In genomic region chr5:137598100-137598826, GRCm38 (mm10) we compare ENCODE assay signal across 31 mouse cellular contexts. TPM values are rescaled to one million over a fixed set of nuclear protein-coding genes. Genes with fewer than 3 reads are reported as not detected.
A peak's percentile ranks its signal among the peaks of the same experiment; 100 is the strongest.
DNase-seq lines count a peak whose midpoint lies in the region; ATAC-seq and TF ChIP-seq lines count a peak whose summit lies in the region.
"Had no signal": no experiment of that assay in that cellular context is flagged by ENCODE, and none has a peak within 500 bp of the region (broad histone marks: within the 10 kb centered on the region; RNA-seq: fewer than 3 reads in every experiment).

No protein-coding gene starts in this region.

- H3K4me1 ChIP-seq in liver, embryonic 11.5 days (replicated peaks; ENCODE audit: control insufficient read depth, insufficient read depth, low read length), result peaks cover 20% of the 10 kb centered on the region
- peaks cover 49% of the 10 kb centered on the region for H3K4me1 ChIP-seq in G1E (ENCODE audit: insufficient read depth, low read depth, low read length)
- H3K4me1 ChIP-seq in liver, embryonic 12.5 days, result peaks cover 58% of the 10 kb centered on the region
- H3K4me1 ChIP-seq in liver, postnatal 0 days (ENCODE audit: insufficient read depth), result peaks cover 29% of the 10 kb centered on the region

- no peak for DNase-seq in liver, embryonic 11.5 days (ENCODE audit: low spot score)
- DNase-seq in liver, result no peak
- no peak for DNase-seq in G1E (ENCODE audit: low spot score)
- DNase-seq in liver, postnatal 0 days, result no peak
- no peak for DNase-seq in layer of hippocampus, postnatal 14 days (ENCODE audit: low spot score in 2 of 2)
- no peak for DNase-seq in left cerebral cortex, adult 9 months (ENCODE audit: low spot score in 2 of 2)
- DNase-seq: adrenal gland, postnatal 36 days; cerebellum, adult 8-10 months; cerebellum, postnatal 25 days; forebrain, postnatal 0 days; gastrocnemius, postnatal 10 days; heart, postnatal 10 days; kidney, adult 2 months; kidney, postnatal 36 days; lung, adult 18-20 months had no signal

- ATAC-seq in liver, embryonic 11.5 days (replicated peaks; ENCODE audit: low FRiP score), result no peak
- no peak for ATAC-seq in G1E (ENCODE audit: extremely low read depth, insufficient number of reproducible peaks, low FRiP score, poor library complexity, severe bottlenecking)
- ATAC-seq in liver, embryonic 12.5 days, result no peak
- ATAC-seq in liver, postnatal 0 days, result no peak
- ATAC-seq in frontal cortex, adult (ENCODE audit: low TSS enrichment), result no peak
- ATAC-seq: forebrain, postnatal 0 days; intestine, embryonic 15.5 days; lung, postnatal 0 days; midbrain, embryonic 16.5 days had no signal

- no peak for TF ChIP-seq EP300 in liver, postnatal 0 days (IDR thresholded peaks at IDR 0.05; ENCODE audit: low read depth)

- peak overlapping the region; percentile 58 for H3K4me2 ChIP-seq in liver, embryonic 11.5 days
- H3K4me2 ChIP-seq in liver, embryonic 12.5 days, result peak overlapping the region; percentile 96
- peak overlapping the region; percentile 98; the same call in 1 of the 2 replicates for H3K4me2 ChIP-seq in liver, postnatal 0 days (ENCODE audit: low read depth, low read length)

- peak overlapping the region; percentile 47 for H3K27ac ChIP-seq in liver, embryonic 11.5 days (ENCODE audit: low read depth, low read length)
- peak overlapping the region; percentile 76 for H3K27ac ChIP-seq in liver, embryonic 12.5 days
- 0 out of 2 replicates have a peak overlapping the region, but pooled peaks have one; percentile 8 for H3K27ac ChIP-seq in liver, postnatal 0 days (ENCODE audit: low read depth)
- H3K27ac ChIP-seq: embryonic facial prominence, embryonic 10.5 days; embryonic facial prominence, embryonic 15.5 days; forebrain, embryonic 12.5 days; heart, embryonic 13.5 days; hindbrain, embryonic 10.5 days; hindbrain, embryonic 15.5 days; intestine, embryonic 15.5 days; layer of hippocampus, adult 2 months; limb, embryonic 12.5 days; midbrain, embryonic 10.5 days; neural tube, embryonic 12.5 days had no signal

- WGBS in liver, embryonic 11.5 days, result 55% methylated on average over 2 of the region's 2 CpGs
- 24% methylated on average over 2 of the region's 2 CpGs for WGBS in liver, embryonic 12.5 days (ENCODE audit: insufficient replicate concordance)
- 40% methylated on average over 2 of the region's 2 CpGs for WGBS in liver, postnatal 0 days (ENCODE audit: insufficient replicate concordance)

- H3K4me3 ChIP-seq in liver, embryonic 11.5 days (ENCODE audit: low read depth, low read length), result no peak overlapping the region
- peak overlapping the region; percentile 44; the same call in 1 of the 2 replicates for H3K4me3 ChIP-seq in G1E (ENCODE audit: low read depth, low read length)
- H3K4me3 ChIP-seq in liver, embryonic 12.5 days, result no peak overlapping the region
- no peak overlapping the region for H3K4me3 ChIP-seq in liver, postnatal 0 days (ENCODE audit: low read depth, low read length)
- H3K4me3 ChIP-seq: forebrain, embryonic 12.5 days; heart, embryonic 13.5 days; intestine, embryonic 15.5 days; layer of hippocampus, adult 2 months; limb, embryonic 12.5 days; neural tube, embryonic 12.5 days had no signal

- peaks cover 4% of the 10 kb centered on the region for H3K36me3 ChIP-seq in liver, embryonic 11.5 days (ENCODE audit: control insufficient read depth, insufficient read depth, low read length)
- H3K36me3 ChIP-seq in G1E (replicated peaks), result peaks cover 32% of the 10 kb centered on the region
- H3K36me3 ChIP-seq in liver, embryonic 12.5 days, result peaks cover 16% of the 10 kb centered on the region
- peaks cover 2% of the 10 kb centered on the region; the same call in 1 of the 2 replicates for H3K36me3 ChIP-seq in liver, postnatal 0 days (replicated peaks; ENCODE audit: insufficient read depth, low read length)
- H3K36me3 ChIP-seq: forebrain, embryonic 12.5 days; hindbrain, embryonic 15.5 days; intestine, embryonic 15.5 days had no signal

- H3K9me3 ChIP-seq in liver, embryonic 11.5 days (ENCODE audit: control insufficient read depth, low read length), result no peaks in the 10 kb centered on the region
- no peaks in the 10 kb centered on the region for H3K9me3 ChIP-seq in G1E (replicated peaks)
- H3K9me3 ChIP-seq in liver, embryonic 12.5 days (replicated peaks), result no peaks in the 10 kb centered on the region
- H3K9me3 ChIP-seq in liver, postnatal 0 days (ENCODE audit: low read length), result no peaks in the 10 kb centered on the region
- H3K9me3 ChIP-seq: embryonic facial prominence, embryonic 10.5 days; embryonic facial prominence, embryonic 15.5 days; forebrain, embryonic 12.5 days; heart, embryonic 13.5 days; hindbrain, embryonic 10.5 days; hindbrain, embryonic 15.5 days; intestine, embryonic 15.5 days; limb, embryonic 12.5 days; midbrain, embryonic 10.5 days; neural tube, embryonic 12.5 days had no signal

- H3K9ac ChIP-seq in liver, embryonic 11.5 days (ENCODE audit: low read depth, low read length), result 0 out of 2 replicates have a peak overlapping the region, but pooled peaks have one; percentile 3
- no peak overlapping the region for H3K9ac ChIP-seq in liver, embryonic 12.5 days
- H3K9ac ChIP-seq in liver, postnatal 0 days (replicated peaks), result no peak overlapping the region
- H3K9ac ChIP-seq: embryonic facial prominence, embryonic 15.5 days; forebrain, embryonic 12.5 days; forebrain, postnatal 0 days; hindbrain, embryonic 15.5 days; intestine, embryonic 15.5 days; limb, embryonic 12.5 days; neural tube, embryonic 12.5 days had no signal

- TF ChIP-seq CTCF in G1E (IDR thresholded peaks at IDR 0.05; ENCODE audit: low read depth, low read length), result no peak
- no peak for TF ChIP-seq CTCF in liver, postnatal 0 days (IDR thresholded peaks at IDR 0.05; ENCODE audit: low read depth)

- no peaks in the 10 kb centered on the region for H3K27me3 ChIP-seq in liver, embryonic 11.5 days (replicated peaks; ENCODE audit: control insufficient read depth, insufficient read depth, low read length)
- H3K27me3 ChIP-seq in G1E (ENCODE audit: insufficient read depth, low read length), result no peaks in the 10 kb centered on the region
- H3K27me3 ChIP-seq in liver, embryonic 12.5 days (replicated peaks), result no peaks in the 10 kb centered on the region
- H3K27me3 ChIP-seq in liver, postnatal 0 days (ENCODE audit: insufficient read depth, low read length), result no peaks in the 10 kb centered on the region
- H3K27me3 ChIP-seq: embryonic facial prominence, embryonic 15.5 days; forebrain, embryonic 12.5 days; heart, embryonic 13.5 days; hindbrain, embryonic 15.5 days; intestine, embryonic 15.5 days; limb, embryonic 12.5 days; neural tube, embryonic 12.5 days had no signal

RNA-seq across cellular contexts. Expression of gene Mospd3, which starts 2.6 kb away (rescaled TPM):
- 58.5 and 59.7 TPM in 2 replicates for polyA plus RNA-seq in liver, embryonic 11.5 days (2014; fragmentation: Nextera tagmentation; extraction: Ambion mirVana)
- total RNA-seq in G1E (2014; fragmentation: Nextera tagmentation) (58.9 and 61.2 TPM in 2 replicates), G1E (2017) (3.8 and 5.4 TPM in 2 replicates)
- polyA plus RNA-seq in G1E (2012), result 316 and 504 TPM in 2 replicates
- 45.5 and 48.4 TPM in 2 replicates for polyA plus RNA-seq in liver, embryonic 12.5 days (2016; fragmentation: Nextera tagmentation; extraction: Ambion mirVana)
- polyA plus RNA-seq in liver, postnatal 0 days (2015; fragmentation: Nextera tagmentation; extraction: Ambion mirVana), result 26.2 and 28.3 TPM in 2 replicates
- total RNA-seq in layer of hippocampus, postnatal 14 days (2021), result 10 to 100 TPM; 36.7 to 40.0 TPM

RNA-seq across cellular contexts. Expression of gene Pcolce, which starts 15.3 kb away (rescaled TPM):
- 43.9 and 49.2 TPM in 2 replicates for polyA plus RNA-seq in liver, embryonic 11.5 days (2014; fragmentation: Nextera tagmentation; extraction: Ambion mirVana)
- not detected in 2 replicates for total RNA-seq in G1E (2014; fragmentation: Nextera tagmentation)
- total RNA-seq in G1E (2017), result 0.16 and 0.23 TPM in 2 replicates
- polyA plus RNA-seq in G1E (2012), result 0.08 and 0.17 TPM in 2 replicates
- 21.1 and 22.1 TPM in 2 replicates for polyA plus RNA-seq in liver, embryonic 12.5 days (2016; fragmentation: Nextera tagmentation; extraction: Ambion mirVana)
- 12.9 and 14.7 TPM in 2 replicates for polyA plus RNA-seq in liver, postnatal 0 days (2015; fragmentation: Nextera tagmentation; extraction: Ambion mirVana)
- total RNA-seq in layer of hippocampus, postnatal 14 days (2021), result 10 to 100 TPM in 1 of 2 experiments, 1 to 10 TPM in 1; 6.9 to 13.6 TPM

RNA-seq across cellular contexts. Expression of gene Tfr2, which starts 28.6 kb away (rescaled TPM):
- 60.5 and 65.4 TPM in 2 replicates for polyA plus RNA-seq in liver, embryonic 11.5 days (2014; fragmentation: Nextera tagmentation; extraction: Ambion mirVana)
- total RNA-seq in G1E (2014; fragmentation: Nextera tagmentation) (193 and 194 TPM in 2 replicates), G1E (2017) (52.6 and 67.3 TPM in 2 replicates)
- 87.3 and 117 TPM in 2 replicates for polyA plus RNA-seq in G1E (2012)
- 51.0 and 53.9 TPM in 2 replicates for polyA plus RNA-seq in liver, embryonic 12.5 days (2016; fragmentation: Nextera tagmentation; extraction: Ambion mirVana)
- 148 and 157 TPM in 2 replicates for polyA plus RNA-seq in liver, postnatal 0 days (2015; fragmentation: Nextera tagmentation; extraction: Ambion mirVana)
- 10 to 100 TPM; 10.9 to 15.5 TPM for total RNA-seq in layer of hippocampus, postnatal 14 days (2021)
- total RNA-seq: heart, postnatal 10 days had no signal

RNA-seq across cellular contexts. Expression of gene Fbxo24, which starts 30.5 kb away (rescaled TPM):
- 0.18 TPM in 1 of 2 replicates, not detected in the other for polyA plus RNA-seq in liver, embryonic 11.5 days (2014; fragmentation: Nextera tagmentation; extraction: Ambion mirVana)
- total RNA-seq in G1E (2014; fragmentation: Nextera tagmentation), result not detected in 2 replicates
- total RNA-seq in G1E (2017), result 0.06 and 0.11 TPM in 2 replicates
- polyA plus RNA-seq in G1E (2012), result 0.05 and 0.06 TPM in 2 replicates
- 0.10 TPM in 1 of 2 replicates, not detected in the other for polyA plus RNA-seq in liver, embryonic 12.5 days (2016; fragmentation: Nextera tagmentation; extraction: Ambion mirVana)
- not detected in 2 replicates for polyA plus RNA-seq in liver, postnatal 0 days (2015; fragmentation: Nextera tagmentation; extraction: Ambion mirVana)
- under 1 TPM; 0.17 to 0.37 TPM for total RNA-seq in layer of hippocampus, postnatal 14 days (2021)
- polyA plus RNA-seq: macrophage had no signal

RNA-seq across cellular contexts. Expression of gene Lrch4, which starts 30.7 kb away (rescaled TPM):
- 46.6 and 54.5 TPM in 2 replicates for polyA plus RNA-seq in liver, embryonic 11.5 days (2014; fragmentation: Nextera tagmentation; extraction: Ambion mirVana)
- total RNA-seq in G1E (2014; fragmentation: Nextera tagmentation) (92.8 and 98.9 TPM in 2 replicates), G1E (2017) (20.6 and 23.3 TPM in 2 replicates)
- 192 and 269 TPM in 2 replicates for polyA plus RNA-seq in G1E (2012)
- polyA plus RNA-seq in liver, embryonic 12.5 days (2016; fragmentation: Nextera tagmentation; extraction: Ambion mirVana), result 33.4 and 36.0 TPM in 2 replicates
- polyA plus RNA-seq in liver, postnatal 0 days (2015; fragmentation: Nextera tagmentation; extraction: Ambion mirVana), result 24.1 and 24.3 TPM in 2 replicates
- 10 to 100 TPM; 14.7 to 19.5 TPM for total RNA-seq in layer of hippocampus, postnatal 14 days (2021)

Comparison
In these comparisons a context has a peak if more than half of its experiments do, and no peak if none do; other contexts are left out.
1. H3K27ac ChIP-seq: peak in every context shown above with its lines; median percentile 76 in liver, embryonic 12.5 days; 47 in liver, embryonic 11.5 days; 8 in liver, postnatal 0 days.
2. RNA of gene Pcolce, which starts 15.3 kb away (polyA plus RNA-seq): 43.9 to 49.2 TPM in liver, embryonic 11.5 days, 21.1 to 22.1 TPM in liver, embryonic 12.5 days and 12.9 to 14.7 TPM in liver, postnatal 0 days; 0.08 to 0.17 TPM in G1E; every median in the first group is over 10 times any median in the second.
3. Peak in every context shown above with its lines, with median percentiles within 50 percentile points of each other: H3K4me2 ChIP-seq.